Mouse (Mus musculus): ENCODE data around the gene Nrip1.

DNA sequence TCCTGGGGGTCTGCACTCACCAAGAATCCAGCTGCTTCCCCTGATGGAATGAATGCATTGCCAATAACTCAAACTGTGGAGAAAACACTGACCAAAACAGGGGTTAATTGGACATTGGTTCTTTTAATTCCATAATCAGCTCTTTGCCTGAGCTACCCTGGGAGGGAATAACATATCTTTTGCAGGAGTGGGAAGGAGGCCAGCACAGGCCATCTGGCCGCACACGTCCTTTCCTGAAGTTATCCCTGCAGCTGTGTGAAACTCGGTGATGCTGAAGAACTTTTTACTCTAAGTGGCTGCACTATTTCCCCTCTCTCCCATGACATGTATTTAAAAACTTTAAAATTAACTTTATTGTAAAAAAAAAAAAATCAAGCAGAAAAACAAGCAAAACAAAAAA is 66.6 kb downstream of the Nrip1 start:
- no peak for TF ChIP-seq CTCF (IDR thresholded peaks at IDR 0.05; ENCODE audit: insufficient read depth, low read depth, low read length)
- no peak for TF ChIP-seq POLR2A (IDR thresholded peaks at IDR 0.05; ENCODE audit: insufficient read depth, low read depth, low read length)
